Mouse (Mus musculus): ENCODE results near the gene Kdm6b. TPM values are rescaled to one million over a fixed set of nuclear protein-coding genes. Genes with fewer than 3 reads are reported as not detected.

Gene Kdm6b
- total RNA-seq (2014; rRNA removed) = 10.2 and 15.0 TPM in 2 replicates
- polyA plus RNA-seq (2015; fragmentation: Nextera tagmentation; extraction: Ambion mirVana) = 18.1 and 30.2 TPM in 2 replicates

DNA sequence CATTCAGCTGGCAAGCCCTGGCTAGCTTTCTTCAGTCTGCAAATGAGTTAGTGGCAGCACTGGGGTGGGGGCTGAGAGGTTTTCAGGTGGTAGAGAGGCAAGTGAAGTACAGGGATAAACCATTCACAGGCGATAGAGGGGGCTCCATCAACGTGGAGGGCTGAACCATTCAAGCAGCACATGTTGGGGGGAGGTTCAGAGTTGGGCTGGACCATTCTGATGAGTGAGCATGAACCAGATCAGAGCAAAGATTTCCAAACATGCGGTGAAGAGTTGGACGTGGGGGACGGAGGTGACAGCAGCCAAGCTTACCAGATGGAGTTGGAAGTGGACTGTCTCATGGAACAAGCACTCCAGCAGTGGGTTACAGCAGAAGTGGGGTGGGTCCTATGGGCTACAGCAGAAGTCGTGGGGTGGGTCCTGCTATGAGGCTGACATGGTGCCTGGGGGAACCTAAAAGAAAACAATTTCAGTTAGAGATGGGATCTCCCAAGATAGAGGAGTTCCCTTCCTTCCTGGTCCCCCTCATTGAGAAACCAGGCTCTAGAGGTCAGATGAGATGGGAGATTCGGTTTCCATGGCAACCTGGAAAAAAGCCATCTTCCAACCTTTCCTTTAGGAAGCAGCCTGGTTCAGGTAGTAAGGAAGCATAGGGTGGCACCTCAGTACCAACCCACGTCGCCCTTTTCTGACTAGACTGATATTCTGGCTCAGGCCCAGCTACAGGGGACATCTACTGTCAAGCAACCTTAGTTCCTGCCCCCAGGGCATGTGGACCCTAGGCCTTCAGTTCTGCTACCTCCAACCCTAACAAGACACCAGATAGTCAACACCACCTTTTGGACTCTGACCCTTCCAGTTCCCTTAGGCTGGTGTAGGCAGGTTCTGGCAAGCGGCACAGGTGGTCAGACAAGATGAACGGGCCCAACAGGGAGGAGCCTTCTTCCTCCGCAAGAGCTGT lies at the start of gene Kdm6b:
TSS of gene Kdm6b (minus strand) at position 455 of the 961 bp plus-strand sequence.
- WGBS = 23% methylated on average over 12 of the region's 12 CpGs

DNA sequence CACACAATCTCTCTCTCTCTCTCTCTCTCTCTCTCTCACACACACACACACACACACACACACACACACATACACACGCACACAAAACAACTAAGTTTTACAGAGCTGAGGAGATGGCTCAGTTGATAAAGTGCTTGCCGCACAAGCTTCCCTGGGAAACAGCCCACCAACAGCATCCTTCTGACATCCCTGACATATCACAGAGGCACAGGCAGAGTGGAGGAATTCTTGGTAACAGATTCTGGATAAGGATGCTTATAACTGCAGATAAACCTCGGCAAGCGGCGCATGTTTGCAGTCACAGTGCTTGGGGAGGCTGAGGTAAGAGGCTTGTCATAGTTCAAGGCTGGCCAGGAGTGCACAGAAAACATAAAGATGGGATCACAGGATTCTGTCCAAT lies 48.1 kb upstream of the Kdm6b start:
- H3K27me3 ChIP-seq (ENCODE audit: insufficient read depth, low read length) = no peaks in the 10 kb centered on the region
- no peaks in the 10 kb centered on the region; the same call in 1 of the 2 replicates for H3K36me3 ChIP-seq (ENCODE audit: insufficient read depth)
- no peaks in the 10 kb centered on the region for H3K4me1 ChIP-seq (ENCODE audit: insufficient read depth)
- no peak for ATAC-seq
- H3K27ac ChIP-seq (ENCODE audit: low read depth, low read length) = no peak overlapping the region
- H3K9me3 ChIP-seq (ENCODE audit: low read length) = no peaks in the 10 kb centered on the region
- 82% methylated on average over 5 of the region's 5 CpGs for WGBS
- H3K4me2 ChIP-seq (ENCODE audit: low read depth) = no peak overlapping the region
- no peak overlapping the region for H3K4me3 ChIP-seq (ENCODE audit: low read depth, low read length)
- no peak overlapping the region for H3K9ac ChIP-seq
- no peak for TF ChIP-seq CTCF (IDR thresholded peaks at IDR 0.05; ENCODE audit: low read depth)
- no peak for DNase-seq

More for the DNA sequence above, at the start of gene Kdm6b:
- Histone ChIP-seq H3K36me3 (ENCODE audit: insufficient read depth) (peaks cover 11% of the 10 kb centered on the region), H3K4me1 (ENCODE audit: insufficient read depth) (peaks cover 39% of the 10 kb centered on the region), H3K4me2 (ENCODE audit: low read depth) (peak within 1 kb of the TSS; percentile 98), H3K9me3 (ENCODE audit: low read length) (no peaks in the 10 kb centered on the region), H3K27ac (ENCODE audit: low read depth, low read length) (peak within 1 kb of the TSS; percentile 99), H3K9ac (peak within 1 kb of the TSS; percentile 85), H3K4me3 (ENCODE audit: low read depth, low read length) (peak within 1 kb of the TSS; percentile 71), H3K27me3 (ENCODE audit: insufficient read depth, low read length) (no peaks in the 10 kb centered on the region)
- TF ChIP-seq CTCF (IDR thresholded peaks at IDR 0.05; ENCODE audit: low read depth) = peak; percentile 40
- DNase-seq (peak; percentile 88), ATAC-seq (no peak)

- Histone ChIP-seq H3K9me3 (ENCODE audit: low read length) (no peaks in the 10 kb centered on the region), H3K4me1 (ENCODE audit: insufficient read depth) (no peaks in the 10 kb centered on the region), H3K9ac (no peak overlapping the region), H3K27ac (ENCODE audit: low read depth, low read length) (no peak overlapping the region), H3K4me2 (ENCODE audit: low read depth) (no peak overlapping the region), H3K27me3 (ENCODE audit: insufficient read depth, low read length) (no peaks in the 10 kb centered on the region), H3K36me3 (ENCODE audit: insufficient read depth) (no peaks in the 10 kb centered on the region; the same call in 1 of the 2 replicates), H3K4me3 (ENCODE audit: low read depth, low read length) (no peak overlapping the region)
- TF ChIP-seq CTCF (IDR thresholded peaks at IDR 0.05; ENCODE audit: low read depth) = no peak
- no peak for DNase-seq
- WGBS = 82% methylated on average over 4 of the region's 4 CpGs
- ATAC-seq = no peak
Measured at GRCm38 (mm10) chr11:69459883-69460282, 46.4 kb upstream of the Kdm6b start.

GRCm38 (mm10) chr11:69457006-69457579 lies 43.6 kb upstream of the Kdm6b start:
- no peaks in the 10 kb centered on the region for H3K36me3 ChIP-seq (ENCODE audit: insufficient read depth)
- ATAC-seq (peak; percentile 84), DNase-seq (peak; percentile 41)
- H3K4me1 ChIP-seq (ENCODE audit: insufficient read depth) = no peaks in the 10 kb centered on the region
- no peak for TF ChIP-seq CTCF (IDR thresholded peaks at IDR 0.05; ENCODE audit: low read depth)
- no peaks in the 10 kb centered on the region for H3K9me3 ChIP-seq (ENCODE audit: low read length)
- H3K27me3 ChIP-seq (ENCODE audit: insufficient read depth, low read length) = no peaks in the 10 kb centered on the region
- H3K4me3 ChIP-seq (ENCODE audit: low read depth, low read length) = no peak overlapping the region
- no peak overlapping the region for H3K4me2 ChIP-seq (ENCODE audit: low read depth)
- H3K27ac ChIP-seq (ENCODE audit: low read depth, low read length) = no peak overlapping the region
- no peak overlapping the region for H3K9ac ChIP-seq
- WGBS = 21% methylated on average over 6 of the region's 6 CpGs

GRCm38 (mm10) chr11:69452114-69452867 lies 38.8 kb upstream of the Kdm6b start:
- WGBS = 62% methylated on average over 23 of the region's 23 CpGs
- Histone ChIP-seq H3K27me3 (ENCODE audit: insufficient read depth, low read length) (no peaks in the 10 kb centered on the region), H3K4me1 (ENCODE audit: insufficient read depth) (no peaks in the 10 kb centered on the region), H3K4me2 (ENCODE audit: low read depth) (no peak overlapping the region), H3K4me3 (ENCODE audit: low read depth, low read length) (no peak overlapping the region), H3K36me3 (ENCODE audit: insufficient read depth) (no peaks in the 10 kb centered on the region), H3K9me3 (ENCODE audit: low read length) (no peaks in the 10 kb centered on the region), H3K27ac (ENCODE audit: low read depth, low read length) (no peak overlapping the region), H3K9ac (no peak overlapping the region)
- no peak for TF ChIP-seq CTCF (IDR thresholded peaks at IDR 0.05; ENCODE audit: low read depth)
- ATAC-seq (no peak), DNase-seq (no peak)

- Histone ChIP-seq H3K27me3 (ENCODE audit: insufficient read depth, low read length) (no peaks in the 10 kb centered on the region), H3K4me1 (ENCODE audit: insufficient read depth) (no peaks in the 10 kb centered on the region), H3K9ac (no peak overlapping the region), H3K27ac (ENCODE audit: low read depth, low read length) (no peak overlapping the region), H3K4me3 (ENCODE audit: low read depth, low read length) (no peak overlapping the region), H3K4me2 (ENCODE audit: low read depth) (no peak overlapping the region), H3K36me3 (ENCODE audit: insufficient read depth) (no peaks in the 10 kb centered on the region), H3K9me3 (ENCODE audit: low read length) (no peaks in the 10 kb centered on the region)
- ATAC-seq = no peak
- no peak for DNase-seq
- no peak for TF ChIP-seq CTCF (IDR thresholded peaks at IDR 0.05; ENCODE audit: low read depth)
- WGBS = 82% methylated on average over 7 of the region's 7 CpGs
Measured at GRCm38 (mm10) chr11:69447299-69447698, 33.8 kb upstream of the Kdm6b start.
